Mouse (Mus musculus) stomach, embryonic 14.5 days (tissue): Measurements from ENCODE around the gene Tbx10. TPM values are rescaled to one million over a fixed set of nuclear protein-coding genes. Genes with fewer than 3 reads are reported as not detected.

Experiments used
- ATAC-seq: fragments of 200-750 bp; cut with Nextera tagmentation; 2 replicates; pipeline ENCODE4 v1.8.0; 2017; ENCODE audit warnings: low read depth, moderate TSS enrichment; ENCODE audit not compliant: insufficient number of reproducible peaks, insufficient read depth, low FRiP score
- H3K27ac ChIP-seq: fragments of 300-500 bp; sonication (generic); 2 replicates; pipeline ENCODE4 v1.5.1; 2014; ENCODE audit warnings: mild to moderate bottlenecking, low read length, moderate library complexity, mixed read lengths
- H3K27me3 ChIP-seq: fragments of 300-500 bp; sonication (generic); 2 replicates; pipeline ENCODE4 v1.6.1; 2014; ENCODE audit warnings: low read length, control low read depth, mixed read lengths; ENCODE audit not compliant: control insufficient read depth, insufficient read depth
- H3K36me3 ChIP-seq: fragments of 300-500 bp; sonication (generic); 2 replicates; pipeline ENCODE4 v1.6.1; 2014; ENCODE audit warnings: mild to moderate bottlenecking, control low read depth, low read length, moderate library complexity, mixed read lengths; ENCODE audit not compliant: control insufficient read depth, insufficient read depth
- H3K4me1 ChIP-seq: fragments of 300-500 bp; sonication (generic); 2 replicates; pipeline ENCODE4 v1.6.1; 2014; ENCODE audit warnings: low read length, control low read depth, mixed read lengths; ENCODE audit not compliant: control insufficient read depth, insufficient read depth
- H3K4me2 ChIP-seq: fragments of 300-500 bp; sonication (generic); replicated peaks from 2 replicates; pipeline ENCODE4 v1.6.1; 2014; ENCODE audit warnings: low read depth, low read length, control low read depth
- H3K4me3 ChIP-seq: fragments of 300-500 bp; sonication (generic); 2 replicates; pipeline ENCODE4 v1.5.1; 2014; ENCODE audit warnings: low read depth, low read length, control low read depth
- H3K9ac ChIP-seq: fragments of 300-500 bp; sonication (generic); replicated peaks from 2 replicates; pipeline ENCODE4 v1.6.1; 2014; ENCODE audit warnings: low read depth, mild to moderate bottlenecking, control low read depth, low read length, moderate library complexity, mixed read lengths
- H3K9me3 ChIP-seq: fragments of 300-500 bp; sonication (generic); 2 replicates; pipeline ENCODE4 v1.6.1; 2016; ENCODE audit warnings: low read depth, low read length, control low read depth; ENCODE audit not compliant: control insufficient read depth
- WGBS: fragments of 180-500 bp; shearing (Covaris S2); extraction: QIAGEN DNeasy Blood & Tissue Kit; methylation state at CpG from one replicate; pipeline ENCODE4 v1.1.7; 2014; 5-methylcytosine and 5-hydroxymethylcytosine counted together
- polyA plus RNA-seq: library from polyadenylated mRNA; unstranded; fragments of >200 nt; fragmentation: Nextera tagmentation; extraction: Ambion mirVana; gene quantifications from 2 replicates; pipeline ENCODE4 v1.2.1, GENCODE M21; 2014

Tbx10 gene
- polyA plus RNA-seq, 1 experiment from 2014 or later = not detected

DNA sequence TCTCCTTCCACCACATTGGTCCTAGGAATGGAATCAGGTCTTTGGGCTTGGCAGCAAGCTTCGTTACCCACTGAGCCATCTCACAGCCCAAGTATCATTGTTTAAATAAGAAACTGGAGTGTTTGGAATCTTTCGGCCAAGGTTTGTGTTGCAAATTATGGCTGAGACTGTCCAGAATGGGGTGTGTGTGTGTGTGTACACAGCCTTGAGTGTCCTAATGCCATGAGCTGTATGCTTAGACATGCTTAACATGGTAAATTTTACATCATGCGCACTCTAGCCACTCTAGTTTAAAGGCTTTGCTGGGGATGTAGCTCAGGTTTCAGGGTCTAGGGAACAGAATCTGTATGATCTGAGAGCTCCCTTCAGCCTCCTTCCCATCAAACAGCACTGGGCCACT is 3.0 kb downstream of the Tbx10 start:
- Histone ChIP-seq H3K4me1 (peaks cover 6% of the 10 kb centered on the region; the same call in 1 of the 2 replicates), H3K27ac (no peak overlapping the region), H3K4me3 (no peak overlapping the region), H3K36me3 (no peaks in the 10 kb centered on the region), H3K9ac (no peak overlapping the region), H3K27me3 (no peaks in the 10 kb centered on the region), H3K9me3 (no peaks in the 10 kb centered on the region), H3K4me2 (no peak overlapping the region)
- no peak for ATAC-seq
- 75% methylated on average over 3 of the region's 3 CpGs for WGBS

DNA sequence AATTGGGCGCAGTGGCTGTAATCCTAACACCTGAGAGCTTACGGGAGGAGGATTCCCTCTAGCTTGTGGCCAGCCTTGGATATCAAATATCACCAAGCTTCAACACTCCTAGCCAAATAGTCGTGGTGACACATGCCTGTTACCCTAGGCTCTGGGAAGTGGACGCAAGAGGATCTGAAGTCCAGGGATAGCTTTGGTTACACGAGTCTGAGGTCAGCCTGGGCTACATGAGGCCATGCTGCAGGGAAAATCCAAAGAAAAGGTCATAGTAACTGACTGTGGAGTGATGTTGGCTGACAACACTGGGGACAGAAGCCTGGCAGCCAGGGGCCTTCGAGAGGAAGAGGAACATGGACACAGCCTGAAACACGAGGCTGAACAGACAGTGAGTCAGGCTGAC is 3.6 kb downstream of the Tbx10 start:
- Histone ChIP-seq H3K4me3 (no peak overlapping the region), H3K36me3 (no peaks in the 10 kb centered on the region), H3K9me3 (no peaks in the 10 kb centered on the region), H3K4me2 (no peak overlapping the region), H3K4me1 (peaks cover 9% of the 10 kb centered on the region), H3K27me3 (no peaks in the 10 kb centered on the region), H3K9ac (no peak overlapping the region), H3K27ac (no peak overlapping the region)
- no peak for ATAC-seq
- WGBS = 71% methylated on average over 7 of the region's 7 CpGs

DNA sequence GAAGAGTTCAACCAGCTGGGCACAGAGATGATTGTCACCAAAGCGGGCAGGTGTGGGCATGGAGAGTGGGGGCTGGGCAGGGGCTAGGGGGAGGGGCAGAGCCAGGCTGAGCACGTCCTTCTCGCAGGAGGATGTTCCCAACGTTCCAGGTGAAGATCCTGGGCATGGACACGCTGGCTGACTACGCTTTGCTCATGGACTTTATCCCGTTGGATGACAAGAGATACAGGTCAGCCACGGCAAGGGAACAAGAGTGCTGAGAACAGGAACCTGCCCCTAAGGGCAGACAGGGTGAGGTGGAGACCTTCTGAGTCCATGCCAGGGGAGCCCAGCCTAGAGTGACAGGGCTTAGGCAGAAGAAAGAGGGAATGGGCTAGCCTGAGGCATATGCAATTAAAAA is 4.2 kb downstream of the Tbx10 start:
- Histone ChIP-seq H3K4me3 (no peak overlapping the region), H3K4me2 (no peak overlapping the region), H3K27ac (no peak overlapping the region), H3K9me3 (no peaks in the 10 kb centered on the region), H3K27me3 (no peaks in the 10 kb centered on the region), H3K4me1 (peaks cover 15% of the 10 kb centered on the region), H3K9ac (no peak overlapping the region), H3K36me3 (no peaks in the 10 kb centered on the region)
- WGBS = 78% methylated on average over 8 of the region's 8 CpGs
- no peak for ATAC-seq

DNA sequence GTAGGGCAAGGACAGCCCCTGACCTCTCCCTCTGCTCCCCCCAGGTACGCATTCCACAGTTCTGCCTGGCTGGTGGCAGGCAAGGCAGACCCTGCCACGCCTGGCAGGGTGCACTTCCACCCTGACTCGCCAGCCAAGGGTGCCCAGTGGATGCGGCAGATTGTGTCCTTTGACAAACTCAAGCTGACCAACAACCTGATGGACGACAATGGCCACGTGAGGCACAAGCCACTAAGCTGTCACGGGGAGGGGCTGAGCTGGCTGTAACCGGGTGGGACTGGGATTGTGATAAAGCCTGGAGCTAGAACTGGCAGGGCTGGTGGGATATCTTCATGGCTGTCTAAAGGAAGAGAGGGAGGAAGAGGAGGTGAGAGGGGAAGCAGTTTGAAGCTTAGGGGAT is 4.7 kb downstream of the Tbx10 start:
- H3K4me1 ChIP-seq = peaks cover 15% of the 10 kb centered on the region
- H3K9me3 ChIP-seq = no peaks in the 10 kb centered on the region
- H3K9ac ChIP-seq = no peak overlapping the region
- H3K27ac ChIP-seq = no peak overlapping the region
- ATAC-seq = no peak
- H3K4me3 ChIP-seq = no peak overlapping the region
- no peaks in the 10 kb centered on the region for H3K36me3 ChIP-seq
- no peaks in the 10 kb centered on the region for H3K27me3 ChIP-seq
- no peak overlapping the region for H3K4me2 ChIP-seq
- WGBS = 46% methylated on average over 8 of the region's 8 CpGs

DNA sequence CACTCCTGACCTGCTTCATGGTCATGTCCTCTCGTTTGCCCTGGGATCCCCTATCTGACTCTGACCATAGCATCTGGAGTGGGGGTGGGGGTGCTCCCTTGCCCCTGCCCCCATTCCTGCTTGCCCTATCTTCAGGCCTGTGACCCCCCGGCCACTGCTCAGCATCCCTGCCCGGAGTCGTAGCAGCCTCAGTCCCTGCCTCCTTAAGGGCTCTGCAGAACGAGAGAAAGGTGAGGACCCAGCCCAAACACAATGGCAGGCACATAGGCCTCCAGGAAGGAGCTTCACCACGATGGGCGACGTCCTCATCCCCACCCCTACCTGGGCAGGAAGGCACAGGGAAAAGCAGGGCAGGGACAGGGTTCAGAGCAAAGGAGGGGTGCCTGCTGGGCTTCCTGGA is 5.8 kb downstream of the Tbx10 start:
- Histone ChIP-seq H3K4me2 (no peak overlapping the region), H3K4me1 (peaks cover 15% of the 10 kb centered on the region), H3K27ac (no peak overlapping the region), H3K9ac (no peak overlapping the region), H3K36me3 (no peaks in the 10 kb centered on the region), H3K4me3 (no peak overlapping the region), H3K9me3 (no peaks in the 10 kb centered on the region), H3K27me3 (no peaks in the 10 kb centered on the region)
- no peak for ATAC-seq
- 75% methylated on average over 8 of the region's 8 CpGs for WGBS

DNA sequence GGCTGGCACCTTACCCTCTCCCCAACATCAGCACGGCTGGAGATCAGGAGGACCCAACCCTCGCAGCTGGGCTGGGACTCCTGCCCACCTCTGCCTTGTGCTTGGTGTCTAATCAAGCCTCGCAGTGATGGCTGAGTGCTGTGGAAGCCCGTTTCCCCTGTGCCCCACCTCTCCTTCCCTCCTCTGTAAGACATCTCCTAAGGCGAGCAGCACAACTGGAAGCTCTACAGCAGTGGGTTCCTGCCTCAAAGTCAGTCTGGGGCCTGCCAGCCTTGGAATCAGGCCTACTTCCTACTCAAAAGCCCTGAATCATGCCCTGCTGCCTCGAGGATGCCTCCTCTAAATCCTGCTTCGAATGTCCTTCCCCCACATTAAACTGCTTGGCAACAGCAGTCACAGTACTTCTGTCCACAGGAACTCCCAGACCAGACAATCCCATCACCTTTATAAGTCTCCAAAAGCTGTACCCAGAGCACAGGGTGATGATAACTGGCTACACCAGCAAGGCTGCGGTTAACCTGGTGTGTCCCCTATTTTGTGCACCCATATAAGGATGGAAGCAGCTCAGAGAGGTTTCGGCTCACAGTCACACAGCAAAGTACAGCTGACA is 6.7 kb downstream of the Tbx10 start:
- H3K4me3 ChIP-seq = peak overlapping the region; percentile 52; the same call in 1 of the 2 replicates
- no peaks in the 10 kb centered on the region for H3K27me3 ChIP-seq
- H3K4me2 ChIP-seq = peak overlapping the region; percentile 93
- WGBS = 83% methylated on average over 9 of the region's 9 CpGs
- H3K27ac ChIP-seq = no peak overlapping the region
- ATAC-seq = no peak
- no peaks in the 10 kb centered on the region for H3K36me3 ChIP-seq
- peaks cover 15% of the 10 kb centered on the region for H3K4me1 ChIP-seq
- no peak overlapping the region; the same call in 1 of the 2 replicates for H3K9ac ChIP-seq
- no peaks in the 10 kb centered on the region for H3K9me3 ChIP-seq

DNA sequence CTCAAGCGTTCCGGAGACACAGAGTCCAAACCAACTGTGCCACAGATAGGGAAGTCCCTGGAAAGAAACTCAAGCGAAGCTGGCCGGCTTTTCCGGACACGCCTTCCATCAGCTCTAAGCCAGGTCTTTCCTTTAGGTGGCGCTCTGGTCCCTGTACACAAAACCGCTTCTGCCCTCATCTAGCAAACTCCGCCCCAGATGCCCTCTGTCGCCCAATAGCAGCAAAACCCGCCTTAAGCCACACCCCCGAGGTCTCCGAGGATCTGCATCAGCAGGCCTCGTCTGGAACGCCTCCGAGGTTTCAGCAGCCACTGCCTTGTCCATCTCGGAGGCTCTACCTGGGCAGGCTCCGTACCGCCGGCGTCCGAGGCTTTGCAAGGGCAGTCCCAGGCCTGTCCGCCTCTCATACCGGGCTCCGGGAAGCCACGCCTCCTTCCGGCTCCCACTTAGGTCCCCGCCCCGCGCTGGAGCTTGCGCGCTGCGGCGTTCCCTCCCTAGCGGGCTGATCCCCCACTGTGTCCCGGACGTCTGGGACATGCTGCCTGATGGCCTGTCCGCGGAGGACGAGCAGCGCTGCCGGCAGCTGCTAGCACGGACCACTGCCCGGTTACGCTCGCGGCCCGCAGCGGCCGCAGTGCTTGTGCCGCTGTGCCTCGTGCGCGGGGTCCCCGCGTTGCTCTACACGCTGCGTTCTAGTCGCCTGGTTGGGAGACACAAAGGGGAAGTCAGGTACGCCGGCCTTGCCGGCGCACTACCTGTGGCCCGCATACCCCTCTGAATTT is 7.8 kb downstream of the Tbx10 start, which contains the start of the genes Nudt8 and Gm49405:
TSS of gene Nudt8 (plus strand) at position 462 of the 782 bp plus-strand sequence.
TSS of gene Gm49405 (plus strand) at position 508 of the 782 bp plus-strand sequence.
- Histone ChIP-seq H3K9ac (peak within 1 kb of the TSS; percentile 80), H3K27ac (peak within 1 kb of the TSS; percentile 97), H3K9me3 (no peaks in the 10 kb centered on the region), H3K4me3 (peak within 1 kb of the TSS; percentile 52), H3K4me2 (peak within 1 kb of the TSS; percentile 93), H3K36me3 (no peaks in the 10 kb centered on the region), H3K4me1 (peaks cover 15% of the 10 kb centered on the region), H3K27me3 (no peaks in the 10 kb centered on the region)
- peak; percentile 89 for ATAC-seq
- under 1% methylated on average over 64 of the region's 64 CpGs for WGBS

DNA sequence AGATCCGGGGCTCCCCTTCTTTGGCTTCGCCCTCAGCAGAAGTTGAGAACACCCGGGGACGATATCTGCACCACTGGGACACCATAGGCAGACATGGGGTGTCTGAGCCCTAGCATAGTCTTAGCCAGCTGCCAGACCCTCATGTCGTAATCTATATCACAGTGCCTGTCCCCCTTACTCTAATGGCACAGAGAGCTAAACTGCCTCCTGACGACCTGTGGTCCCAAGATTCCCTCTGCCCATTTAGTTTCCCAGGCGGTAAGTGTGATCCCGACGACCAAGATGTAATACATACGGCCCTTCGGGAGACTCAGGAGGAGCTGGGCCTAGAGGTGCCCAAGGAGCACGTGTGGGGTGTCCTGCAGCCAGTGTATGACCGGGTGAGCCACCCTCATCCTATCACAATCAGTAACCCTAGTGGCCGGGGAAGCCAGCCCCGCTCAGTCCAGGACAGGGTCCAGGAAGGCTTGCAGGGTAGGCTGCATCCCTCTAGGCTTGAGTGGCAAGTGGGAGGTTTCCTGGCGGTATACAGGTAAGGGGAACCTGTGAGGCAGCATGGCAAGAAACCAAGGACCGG is 8.5 kb downstream of the Tbx10 start:
- WGBS = 11% methylated on average over 17 of the region's 17 CpGs
- H3K4me1 ChIP-seq = peaks cover 15% of the 10 kb centered on the region

More for the DNA sequence above, 8.5 kb downstream of the Tbx10 start:
- no peak for ATAC-seq
- Histone ChIP-seq H3K27ac (peak overlapping the region; percentile 97), H3K4me2 (peak overlapping the region; percentile 93), H3K36me3 (0 out of 2 replicates have a peak, but pooled peaks cover 1% of the 10 kb centered on the region), H3K9me3 (no peaks in the 10 kb centered on the region), H3K27me3 (no peaks in the 10 kb centered on the region), H3K9ac (peak overlapping the region; percentile 80), H3K4me3 (peak overlapping the region; percentile 52)
